ENCODE assay signal across 8 mouse cellular contexts in genomic region chr6:40435151-40436046, GRCm38 (mm10). TPM values are rescaled to one million over a fixed set of nuclear protein-coding genes. Genes with fewer than 3 reads are reported as not detected.
A peak's percentile ranks its signal among the peaks of the same experiment; 100 is the strongest.
DNase-seq lines count a peak whose midpoint lies in the region; ATAC-seq lines count a peak whose summit lies in the region.

No protein-coding gene starts in this region.

- H3K4me2 ChIP-seq in embryonic facial prominence, embryonic 11.5 days (ENCODE audit: low read depth, low read length), result peak overlapping the region; percentile 72
- H3K4me2 ChIP-seq in heart, embryonic 15.5 days, result peak overlapping the region; percentile 99
- peak overlapping the region; percentile 78 for H3K4me2 ChIP-seq in liver, embryonic 16.5 days (ENCODE audit: low read depth, low read length)
- H3K4me2 ChIP-seq in neural tube, embryonic 13.5 days, result peak overlapping the region; percentile 88

- no peaks in the 10 kb centered on the region for H3K9me3 ChIP-seq in embryonic facial prominence, embryonic 11.5 days (replicated peaks; ENCODE audit: control insufficient read depth, low read length)
- H3K9me3 ChIP-seq in heart, embryonic 15.5 days (replicated peaks), result no peaks in the 10 kb centered on the region
- H3K9me3 ChIP-seq in liver, embryonic 16.5 days (replicated peaks; ENCODE audit: control insufficient read depth, low read length), result no peaks in the 10 kb centered on the region
- no peaks in the 10 kb centered on the region for H3K9me3 ChIP-seq in neural tube, embryonic 13.5 days

- peaks cover 5% of the 10 kb centered on the region; the same call in 1 of the 2 replicates for H3K4me1 ChIP-seq in embryonic facial prominence, embryonic 11.5 days (ENCODE audit: control insufficient read depth, insufficient read depth, low read length)
- peaks cover 9% of the 10 kb centered on the region for H3K4me1 ChIP-seq in heart, embryonic 15.5 days (replicated peaks)
- no peaks in the 10 kb centered on the region; the same call in 1 of the 2 replicates for H3K4me1 ChIP-seq in liver, embryonic 16.5 days (ENCODE audit: control insufficient read depth, low read depth, low read length)
- peaks cover 39% of the 10 kb centered on the region for H3K4me1 ChIP-seq in neural tube, embryonic 13.5 days (replicated peaks)

- DNase-seq in CD4-positive helper T cell, adult 2 months (ENCODE audit: low read depth, low spot score), result peak; percentile 58
- DNase-seq in adrenal gland, adult 2 months, result peak; percentile 72
- DNase-seq in embryonic facial prominence, embryonic 11.5 days (ENCODE audit: low spot score), result peak; percentile 65
- peak; percentile 41 for DNase-seq in kidney, postnatal 14 days
- peak; percentile 71 for DNase-seq in thymus, postnatal 25 days

- peak; percentile 66 for ATAC-seq in embryonic facial prominence, embryonic 11.5 days (replicated peaks; ENCODE audit: insufficient number of reproducible peaks, low FRiP score, low TSS enrichment, low read depth)
- ATAC-seq in heart, embryonic 15.5 days (replicated peaks; ENCODE audit: insufficient number of reproducible peaks, insufficient read depth, low FRiP score, low read depth), result peak; percentile 48; the same call in 1 of the 2 replicates
- ATAC-seq in liver, embryonic 16.5 days (ENCODE audit: low read depth), result peak; percentile 43
- peak; percentile 81 for ATAC-seq in neural tube, embryonic 13.5 days (ENCODE audit: low read depth)

- H3K4me3 ChIP-seq in embryonic facial prominence, embryonic 11.5 days (ENCODE audit: low read depth, low read length), result peak overlapping the region; percentile 80
- peak overlapping the region; percentile 90 for H3K4me3 ChIP-seq in heart, embryonic 15.5 days
- peak overlapping the region; percentile 69 for H3K4me3 ChIP-seq in liver, embryonic 16.5 days (ENCODE audit: low read depth, low read length)
- peak overlapping the region; percentile 83 for H3K4me3 ChIP-seq in neural tube, embryonic 13.5 days

- no peak overlapping the region for H3K27ac ChIP-seq in embryonic facial prominence, embryonic 11.5 days (replicated peaks; ENCODE audit: low read depth, low read length)
- 0 out of 2 replicates have a peak overlapping the region, but pooled peaks have one; percentile 33 for H3K27ac ChIP-seq in heart, embryonic 15.5 days
- no peak overlapping the region for H3K27ac ChIP-seq in liver, embryonic 16.5 days (ENCODE audit: low read length)
- peak overlapping the region; percentile 91 for H3K27ac ChIP-seq in neural tube, embryonic 13.5 days (replicated peaks)

- H3K27me3 ChIP-seq in embryonic facial prominence, embryonic 11.5 days (ENCODE audit: control insufficient read depth, insufficient read depth, low read length), result no peaks in the 10 kb centered on the region
- H3K27me3 ChIP-seq in heart, embryonic 15.5 days, result 0 out of 2 replicates have a peak, but pooled peaks cover 13% of the 10 kb centered on the region
- H3K27me3 ChIP-seq in liver, embryonic 16.5 days (ENCODE audit: control insufficient read depth, insufficient read depth, low read depth, low read length), result peaks cover 26% of the 10 kb centered on the region
- no peaks in the 10 kb centered on the region for H3K27me3 ChIP-seq in neural tube, embryonic 13.5 days

- H3K36me3 ChIP-seq in embryonic facial prominence, embryonic 11.5 days (replicated peaks; ENCODE audit: control insufficient read depth, insufficient read depth, low read depth, low read length), result no peaks in the 10 kb centered on the region
- H3K36me3 ChIP-seq in heart, embryonic 15.5 days, result no peaks in the 10 kb centered on the region
- H3K36me3 ChIP-seq in liver, embryonic 16.5 days (ENCODE audit: control insufficient read depth, insufficient read depth), result no peaks in the 10 kb centered on the region
- H3K36me3 ChIP-seq in neural tube, embryonic 13.5 days, result no peaks in the 10 kb centered on the region

- H3K9ac ChIP-seq in embryonic facial prominence, embryonic 11.5 days (replicated peaks; ENCODE audit: low read length), result peak overlapping the region; percentile 88
- H3K9ac ChIP-seq in heart, embryonic 15.5 days, result peak overlapping the region; percentile 84
- H3K9ac ChIP-seq in liver, embryonic 16.5 days (ENCODE audit: low read depth, low read length), result peak overlapping the region; percentile 66
- H3K9ac ChIP-seq in neural tube, embryonic 13.5 days, result peak overlapping the region; percentile 93

- WGBS in embryonic facial prominence, embryonic 11.5 days, result 0% methylated on average over 60 of the region's 72 CpGs
- under 1% methylated on average over 69 of the region's 72 CpGs for WGBS in heart, embryonic 15.5 days
- under 1% methylated on average over 72 of the region's 72 CpGs for WGBS in liver, embryonic 16.5 days (ENCODE audit: insufficient replicate concordance)
- WGBS in neural tube, embryonic 13.5 days, result under 1% methylated on average over 70 of the region's 72 CpGs

RNA-seq across cellular contexts. Expression of gene E330009J07Rik, which starts 0.5 kb away (rescaled TPM):
- 10 to 100 TPM; 11.9 to 15.4 TPM for total RNA-seq in adrenal gland, adult 2 months (2021)
- polyA plus RNA-seq in adrenal gland, adult 2 months (2012; rRNA removed), result 4.2 and 4.7 TPM in 2 replicates
- polyA plus RNA-seq in embryonic facial prominence, embryonic 11.5 days (2014; fragmentation: Nextera tagmentation; extraction: Ambion mirVana), result 12.6 and 14.1 TPM in 2 replicates
- polyA plus RNA-seq in heart, embryonic 15.5 days (2015; fragmentation: Nextera tagmentation; extraction: Ambion mirVana), result 2.5 and 5.9 TPM in 2 replicates
- 1.3 and 2.1 TPM in 2 replicates for polyA plus RNA-seq in liver, embryonic 16.5 days (2015; fragmentation: Nextera tagmentation; extraction: Ambion mirVana)
- 12.3 and 13.7 TPM in 2 replicates for polyA plus RNA-seq in neural tube, embryonic 13.5 days (2015; fragmentation: Nextera tagmentation; extraction: Ambion mirVana)

RNA-seq across cellular contexts. Expression of gene Wee2, which starts 3.5 kb away (rescaled TPM):
- not detected for total RNA-seq in adrenal gland, adult 2 months (2021)
- not detected in 2 replicates for polyA plus RNA-seq in adrenal gland, adult 2 months (2012; rRNA removed)
- polyA plus RNA-seq in embryonic facial prominence, embryonic 11.5 days (2014; fragmentation: Nextera tagmentation; extraction: Ambion mirVana), result not detected in 2 replicates
- polyA plus RNA-seq in heart, embryonic 15.5 days (2015; fragmentation: Nextera tagmentation; extraction: Ambion mirVana), result not detected in 2 replicates
- polyA plus RNA-seq in liver, embryonic 16.5 days (2015; fragmentation: Nextera tagmentation; extraction: Ambion mirVana), result not detected in 2 replicates
- 0.10 and 0.39 TPM in 2 replicates for polyA plus RNA-seq in neural tube, embryonic 13.5 days (2015; fragmentation: Nextera tagmentation; extraction: Ambion mirVana)

RNA-seq across cellular contexts. Expression of gene Ssbp1, which starts 35.8 kb away (rescaled TPM):
- total RNA-seq in adrenal gland, adult 2 months (2021), result 10 to 100 TPM; 40.4 to 53.8 TPM
- 8.2 and 11.8 TPM in 2 replicates for polyA plus RNA-seq in adrenal gland, adult 2 months (2012; rRNA removed)
- 174 and 202 TPM in 2 replicates for polyA plus RNA-seq in embryonic facial prominence, embryonic 11.5 days (2014; fragmentation: Nextera tagmentation; extraction: Ambion mirVana)
- 96.0 and 98.9 TPM in 2 replicates for polyA plus RNA-seq in heart, embryonic 15.5 days (2015; fragmentation: Nextera tagmentation; extraction: Ambion mirVana)
- 46.8 and 52.3 TPM in 2 replicates for polyA plus RNA-seq in liver, embryonic 16.5 days (2015; fragmentation: Nextera tagmentation; extraction: Ambion mirVana)
- polyA plus RNA-seq in neural tube, embryonic 13.5 days (2015; fragmentation: Nextera tagmentation; extraction: Ambion mirVana), result 124 and 131 TPM in 2 replicates

RNA-seq across cellular contexts. Expression of gene Tas2r137, which starts 55.6 kb away (rescaled TPM):
- under 1 TPM in 1 of 2 experiments, not detected in 1; 0.26 TPM for total RNA-seq in adrenal gland, adult 2 months (2021)
- polyA plus RNA-seq in adrenal gland, adult 2 months (2012; rRNA removed), result not detected in 2 replicates
- polyA plus RNA-seq in embryonic facial prominence, embryonic 11.5 days (2014; fragmentation: Nextera tagmentation; extraction: Ambion mirVana), result not detected in 2 replicates
- polyA plus RNA-seq in heart, embryonic 15.5 days (2015; fragmentation: Nextera tagmentation; extraction: Ambion mirVana), result not detected in 2 replicates
- polyA plus RNA-seq in liver, embryonic 16.5 days (2015; fragmentation: Nextera tagmentation; extraction: Ambion mirVana), result not detected in 2 replicates
- polyA plus RNA-seq in neural tube, embryonic 13.5 days (2015; fragmentation: Nextera tagmentation; extraction: Ambion mirVana), result 0.18 TPM in 1 of 2 replicates, not detected in the other

RNA-seq across cellular contexts. Expression of gene Tas2r108, which starts 57.9 kb away (rescaled TPM):
- not detected for total RNA-seq in adrenal gland, adult 2 months (2021)
- not detected in 2 replicates for polyA plus RNA-seq in adrenal gland, adult 2 months (2012; rRNA removed)
- 0.21 TPM in 1 of 2 replicates, not detected in the other for polyA plus RNA-seq in embryonic facial prominence, embryonic 11.5 days (2014; fragmentation: Nextera tagmentation; extraction: Ambion mirVana)
- polyA plus RNA-seq in heart, embryonic 15.5 days (2015; fragmentation: Nextera tagmentation; extraction: Ambion mirVana), result not detected in 2 replicates
- polyA plus RNA-seq in liver, embryonic 16.5 days (2015; fragmentation: Nextera tagmentation; extraction: Ambion mirVana), result not detected in 2 replicates
- polyA plus RNA-seq in neural tube, embryonic 13.5 days (2015; fragmentation: Nextera tagmentation; extraction: Ambion mirVana), result 0.40 TPM in 1 of 2 replicates, not detected in the other

Comparison
In these comparisons a context has a peak if more than half of its experiments do, and no peak if none do; other contexts are left out.
1. H3K27ac ChIP-seq: peak in heart, embryonic 15.5 days (single experiment) and neural tube, embryonic 13.5 days (single experiment); none in embryonic facial prominence, embryonic 11.5 days (single experiment) and liver, embryonic 16.5 days (single experiment).
2. Peak in every context shown above with its lines, with median percentiles within 50 percentile points of each other: DNase-seq, ATAC-seq, H3K4me2 ChIP-seq, H3K4me3 ChIP-seq and H3K9ac ChIP-seq.